Mouse (Mus musculus) liver, adult (tissue): ENCODE measurements at regions not wholly inside any gene's neighbourhood (a gene's known extent, or its start where the extent isn't known, plus 50 kb on each side); places are given as distances from the start of the nearest gene placed in this dataset.

ENCODE experiments used
- GATA4 ChIP-seq: IDR thresholded peaks from 2 replicates; pipeline ENCODE4 v1.6.1; 2014; ENCODE audit warnings: mild to moderate bottlenecking, low read length; ENCODE audit not compliant: insufficient replicate concordance

DNA sequence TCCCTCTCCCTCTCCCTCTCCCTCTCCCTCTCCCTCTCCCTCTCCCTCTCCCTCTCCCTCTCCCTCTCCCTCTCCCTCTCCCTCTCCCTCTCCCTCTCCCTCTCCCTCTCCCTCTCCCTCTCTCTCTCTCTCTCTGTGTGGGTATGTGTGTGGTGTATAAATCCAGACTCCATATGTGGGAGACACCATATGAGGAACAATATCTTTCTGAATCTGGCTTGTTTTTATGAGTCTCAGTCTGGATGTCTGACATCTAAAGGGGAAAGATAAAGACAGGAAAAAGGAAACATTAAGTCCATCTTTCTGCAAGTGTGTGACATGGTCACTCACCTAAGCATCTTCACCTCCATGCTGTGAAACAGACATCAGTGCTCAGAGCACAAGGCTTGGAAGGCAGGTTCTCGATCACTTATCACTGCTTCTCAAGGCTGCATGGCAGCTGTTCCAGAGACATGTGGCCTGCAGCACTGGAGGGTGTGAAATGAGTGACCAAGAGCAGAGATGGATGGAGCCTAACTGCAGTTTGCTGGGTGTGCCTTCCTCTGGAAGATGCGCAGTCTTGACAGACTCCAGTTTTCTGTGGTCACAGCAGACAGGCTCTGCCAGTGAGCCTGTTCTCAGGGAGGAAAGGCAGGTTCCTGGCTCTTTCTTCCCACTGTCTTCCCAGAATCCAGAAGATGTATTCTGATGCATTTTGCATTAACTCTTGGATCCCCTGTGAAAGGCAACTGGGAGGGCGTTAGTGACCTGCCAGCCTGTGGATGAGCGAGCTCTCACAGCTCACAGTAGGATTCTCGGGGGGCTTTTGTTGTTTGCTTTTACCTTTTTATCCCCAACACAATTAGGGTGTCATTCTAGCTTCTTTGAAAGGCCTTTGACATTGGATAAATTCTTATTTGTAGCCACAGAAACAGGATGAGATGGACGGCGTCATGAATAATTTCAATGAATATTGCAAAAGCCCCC is 147.9 kb downstream of the Mex3b start:
- TF ChIP-seq GATA4: no peak

DNA sequence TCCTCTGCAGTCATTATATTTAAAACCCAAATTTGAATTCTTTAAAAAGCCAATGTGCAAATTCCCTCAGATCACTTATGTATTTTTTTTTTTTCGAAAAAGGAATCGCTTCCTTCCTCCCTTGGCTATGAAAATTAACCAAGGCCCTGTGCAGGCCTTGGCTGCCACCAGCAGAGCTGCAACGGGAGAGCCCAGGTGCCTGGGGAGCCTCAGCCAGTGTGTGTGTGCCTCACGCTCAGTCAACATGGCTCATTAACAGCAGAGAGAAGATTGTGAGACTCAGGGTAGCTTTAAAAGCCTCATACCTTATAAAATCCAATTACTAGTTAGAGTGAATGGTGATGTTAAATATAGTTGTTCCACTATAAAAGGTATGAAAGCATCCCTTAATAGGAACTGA is 148.6 kb downstream of the Mex3b start:
- no peak for TF ChIP-seq GATA4

DNA sequence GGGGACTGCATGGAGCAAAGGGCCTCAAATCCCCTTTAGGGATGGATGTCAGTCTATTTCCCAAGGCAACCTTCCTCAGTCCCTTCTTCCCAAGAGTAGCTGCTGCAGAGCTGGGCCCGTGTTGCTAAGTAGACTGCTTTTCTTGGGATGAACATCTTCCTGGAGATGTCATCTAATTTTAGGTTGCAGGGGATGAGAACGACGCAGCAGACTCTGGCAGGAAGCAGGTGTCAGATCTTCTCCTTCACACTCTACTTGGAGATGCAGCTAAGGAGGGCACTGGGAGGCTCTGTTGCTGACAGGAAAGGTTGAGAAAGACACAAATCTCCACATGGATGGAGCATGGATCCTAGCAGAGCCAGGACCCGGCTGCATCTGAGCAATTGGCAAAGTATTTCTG is 149.4 kb downstream of the Mex3b start:
- no peak for TF ChIP-seq GATA4

DNA sequence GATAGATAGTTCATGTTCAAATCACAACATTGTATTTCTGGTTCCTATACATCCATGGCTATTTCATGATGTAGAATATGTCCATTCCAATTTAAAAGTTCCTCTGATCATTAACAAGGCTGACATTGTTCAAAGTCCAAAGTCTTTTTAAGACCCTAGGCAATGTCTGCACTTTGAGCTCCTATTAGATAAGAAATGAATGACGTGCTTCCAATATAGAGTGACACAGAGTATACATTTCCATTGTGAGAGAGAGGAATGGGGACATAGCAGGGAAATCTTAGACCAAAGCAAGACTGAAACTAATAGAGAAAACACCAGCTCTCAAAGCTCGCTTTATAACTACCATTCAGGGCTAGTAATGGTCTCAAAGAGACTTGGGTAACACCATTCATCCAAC is 153.5 kb downstream of the Mex3b start:
- TF ChIP-seq GATA4: no peak

DNA sequence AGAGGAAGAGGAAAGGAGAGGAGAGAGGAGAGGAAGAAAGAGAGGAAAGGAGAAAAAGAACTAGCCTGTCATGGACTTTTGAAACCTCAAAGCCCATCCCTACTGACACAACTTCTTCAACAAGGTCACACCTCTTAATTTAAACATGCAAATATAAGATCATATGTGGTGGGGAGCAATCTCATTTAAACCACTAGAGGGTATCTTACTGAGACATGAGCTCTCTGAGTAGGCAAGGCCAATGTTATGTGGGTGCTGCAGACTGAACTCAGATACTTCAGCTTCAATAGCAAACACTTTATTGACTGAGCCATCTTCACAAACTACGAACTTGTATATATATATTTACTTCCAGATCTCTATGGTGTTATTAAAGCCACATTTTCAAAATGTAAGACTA is 156.9 kb downstream of the Mex3b start:
- TF ChIP-seq GATA4: no peak

DNA sequence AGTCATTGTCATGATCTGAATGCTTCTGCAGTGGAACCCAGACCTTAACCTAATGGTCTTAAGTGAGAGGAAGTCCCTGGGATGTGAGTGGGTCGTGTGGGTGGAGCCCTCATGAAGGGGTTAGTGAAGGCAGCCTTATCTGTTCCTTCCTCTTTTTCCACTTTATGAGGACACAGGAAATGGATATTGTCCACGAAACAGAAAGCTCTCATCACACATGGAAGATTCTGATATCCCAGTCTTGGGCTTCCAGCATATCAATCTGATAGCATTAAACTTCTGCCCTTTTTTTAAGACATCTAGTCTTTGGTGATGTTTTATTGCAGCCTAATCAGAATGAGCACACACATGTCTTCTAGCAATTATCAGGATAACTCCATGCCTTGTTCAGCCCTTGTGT is 164.0 kb downstream of the Mex3b start:
- TF ChIP-seq GATA4: peak; percentile 52; the same call in 1 of the 2 replicates

DNA sequence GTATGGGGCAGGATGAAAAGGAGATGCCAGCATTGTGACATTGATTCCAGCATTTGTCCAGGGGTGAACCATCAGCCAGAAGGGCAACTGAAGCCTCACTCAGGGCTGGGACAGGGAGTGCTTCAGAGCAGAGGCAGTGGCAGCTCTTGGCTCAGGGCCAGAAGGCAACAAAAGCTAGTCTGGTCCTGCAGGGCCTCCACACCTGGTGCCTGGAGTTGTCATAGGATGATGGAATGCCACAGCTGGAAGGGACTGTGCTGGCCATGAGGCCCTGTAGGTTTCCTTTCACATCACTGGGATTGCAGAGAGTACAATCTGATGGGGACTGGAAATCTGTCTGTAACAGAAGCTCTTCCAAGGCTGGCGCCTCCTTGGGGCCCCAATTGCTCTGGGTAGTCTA is 164.9 kb downstream of the Mex3b start:
- no peak for TF ChIP-seq GATA4

DNA sequence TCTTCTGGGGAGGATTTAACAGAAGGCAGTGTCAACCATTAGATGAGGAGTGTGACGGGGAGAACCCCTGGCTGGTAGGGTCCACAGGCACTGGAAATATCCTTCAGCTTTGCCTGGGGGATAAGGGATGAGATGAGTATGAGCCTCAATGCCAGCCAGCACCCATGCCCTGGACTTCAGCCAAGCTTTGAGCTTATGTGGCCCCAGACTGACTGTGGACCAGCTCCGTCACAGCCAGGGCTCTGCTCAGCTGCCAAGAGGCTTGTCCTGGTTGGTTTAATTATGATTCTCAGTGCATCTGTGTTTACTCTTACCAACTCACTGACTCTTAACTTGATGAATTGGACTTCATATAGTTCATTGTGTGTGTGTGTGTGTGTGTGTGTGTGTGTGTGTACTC is 165.8 kb downstream of the Mex3b start:
- TF ChIP-seq GATA4: no peak

DNA sequence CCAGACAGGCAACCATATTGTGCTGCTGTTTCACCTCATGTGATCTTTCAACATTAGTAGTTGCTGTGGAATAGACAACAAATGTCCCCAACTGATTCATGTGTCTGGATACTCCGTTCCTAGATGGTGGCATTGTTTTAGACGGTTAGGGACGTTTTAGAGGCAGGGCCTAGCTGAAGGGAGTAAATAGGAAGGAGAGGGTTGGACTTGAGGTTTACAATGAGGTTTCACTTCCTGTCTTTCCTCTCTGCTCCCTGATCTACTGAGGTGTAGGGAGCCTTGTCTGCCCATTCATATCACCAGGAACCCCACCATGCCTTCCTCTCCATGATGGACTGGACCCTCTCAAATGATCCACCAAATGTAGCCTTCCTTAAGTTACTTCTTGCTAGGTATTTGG is 168.1 kb downstream of the Mex3b start:
- no peak for TF ChIP-seq GATA4

DNA sequence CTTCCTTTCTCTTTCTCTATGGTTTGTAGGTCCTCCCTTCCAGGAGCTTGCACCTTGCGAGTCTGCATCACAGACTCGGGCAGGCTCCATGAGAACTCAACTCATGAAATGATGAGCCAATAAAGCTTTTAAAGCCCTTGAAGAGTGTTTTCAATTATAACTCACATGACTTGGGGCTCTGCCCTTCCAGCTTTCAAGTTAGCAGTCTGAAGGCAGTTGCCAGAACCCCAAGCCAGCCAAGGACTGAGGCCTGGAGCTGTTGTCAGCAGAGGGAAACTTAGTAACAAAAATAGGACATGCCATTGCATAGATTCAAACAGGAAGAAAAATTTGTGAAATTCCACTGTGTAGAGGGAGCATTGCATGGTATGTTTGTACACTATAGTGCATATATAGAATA is 169.3 kb downstream of the Mex3b start:
- no peak for TF ChIP-seq GATA4

DNA sequence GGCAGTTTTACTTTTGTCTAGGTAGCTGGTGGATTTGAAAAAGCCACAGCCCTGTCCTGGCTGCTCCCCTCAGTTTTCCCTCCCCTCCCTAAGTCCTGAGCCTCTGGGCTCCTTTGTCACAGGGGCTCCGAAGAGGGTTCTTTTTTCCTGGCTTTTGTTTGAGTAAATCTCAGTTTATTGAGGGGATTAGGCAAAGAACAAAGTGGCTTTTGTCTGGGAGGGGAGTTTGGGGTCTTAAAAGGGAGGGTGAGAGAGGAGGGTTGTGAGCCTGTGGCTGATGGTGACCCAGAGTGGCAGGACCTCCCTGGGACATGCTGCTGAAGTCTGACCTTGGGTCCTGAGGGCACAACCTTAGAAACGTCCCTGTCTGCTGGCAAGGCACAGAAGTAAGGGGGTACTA is 170.0 kb downstream of the Mex3b start:
- TF ChIP-seq GATA4: no peak

DNA sequence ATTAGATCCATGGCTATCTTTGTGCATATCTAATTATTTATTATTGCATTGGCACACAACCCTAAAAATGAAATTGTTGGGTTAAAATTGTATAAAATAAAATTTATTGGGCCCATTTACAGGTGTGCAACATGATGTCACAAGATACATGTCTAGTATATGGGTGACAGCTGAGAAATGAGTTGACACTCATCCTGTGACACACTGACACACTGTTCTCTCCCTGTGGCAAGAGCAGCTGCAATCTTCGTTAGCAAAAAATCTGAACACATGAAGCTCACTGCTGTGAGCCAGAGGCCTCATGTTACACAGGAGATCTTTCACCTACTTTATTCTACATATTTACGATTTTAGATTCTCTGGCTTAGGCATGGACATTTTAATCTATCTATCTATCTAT is 170.6 kb downstream of the Mex3b start:
- no peak for TF ChIP-seq GATA4

DNA sequence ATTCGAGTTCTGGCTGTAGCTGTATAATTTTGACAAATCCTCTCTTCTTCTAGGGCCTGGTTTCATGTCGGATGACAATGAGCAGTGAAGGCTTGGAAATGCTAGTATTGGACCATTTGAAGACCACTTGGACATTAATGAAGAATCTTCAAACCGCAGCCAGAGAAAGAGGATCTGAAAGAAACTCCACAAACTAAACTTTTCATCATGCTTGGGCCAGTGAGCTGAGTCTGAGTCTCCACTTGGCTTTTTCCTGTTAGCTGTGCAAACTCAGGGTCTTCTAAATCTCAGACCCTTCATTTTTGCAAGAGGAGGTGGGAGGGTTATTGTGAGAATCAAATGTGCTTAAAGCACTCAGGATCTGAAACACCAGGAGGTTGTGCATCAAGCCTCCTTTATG is 176.6 kb downstream of the Mex3b start:
- no peak for TF ChIP-seq GATA4

DNA sequence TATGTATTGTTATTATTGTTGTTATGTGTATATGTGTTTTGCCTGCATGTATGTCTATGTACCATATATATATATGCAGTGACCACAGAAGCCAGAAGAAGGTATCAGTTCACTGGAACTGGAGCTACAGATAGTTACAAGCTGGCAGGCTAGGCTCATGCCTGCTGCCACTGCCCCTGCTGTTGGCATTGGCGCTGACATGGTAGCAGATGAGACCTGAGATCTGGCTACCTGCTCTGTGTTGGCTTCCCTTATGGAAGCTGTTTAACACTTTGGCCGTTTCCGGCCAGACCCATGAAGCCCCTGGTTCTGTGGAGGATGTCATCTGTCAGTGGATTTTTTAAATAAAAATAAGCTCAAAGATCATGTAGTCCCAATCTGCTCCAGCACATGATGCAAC is 178.1 kb downstream of the Mex3b start:
- TF ChIP-seq GATA4: no peak

DNA sequence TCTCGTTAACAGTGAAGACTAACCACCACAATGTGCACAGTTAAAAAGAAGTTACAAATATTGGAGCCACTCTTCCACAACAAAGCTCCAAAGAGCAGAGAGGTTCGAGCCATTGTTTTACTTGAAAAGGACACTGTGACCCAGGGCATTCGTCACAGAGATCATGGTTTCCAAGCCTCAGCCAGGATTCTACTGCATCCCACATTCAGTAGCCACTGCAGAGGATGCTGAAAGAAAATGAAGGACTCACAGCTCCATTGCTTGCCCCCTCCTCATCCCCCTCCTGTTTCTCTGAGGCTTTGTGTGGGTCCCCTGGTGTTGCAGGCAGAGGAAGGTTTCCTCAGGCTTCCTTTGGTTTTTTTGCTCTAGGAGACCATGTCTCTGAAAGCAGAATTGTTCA is 182.9 kb downstream of the Mex3b start:
- TF ChIP-seq GATA4: no peak

DNA sequence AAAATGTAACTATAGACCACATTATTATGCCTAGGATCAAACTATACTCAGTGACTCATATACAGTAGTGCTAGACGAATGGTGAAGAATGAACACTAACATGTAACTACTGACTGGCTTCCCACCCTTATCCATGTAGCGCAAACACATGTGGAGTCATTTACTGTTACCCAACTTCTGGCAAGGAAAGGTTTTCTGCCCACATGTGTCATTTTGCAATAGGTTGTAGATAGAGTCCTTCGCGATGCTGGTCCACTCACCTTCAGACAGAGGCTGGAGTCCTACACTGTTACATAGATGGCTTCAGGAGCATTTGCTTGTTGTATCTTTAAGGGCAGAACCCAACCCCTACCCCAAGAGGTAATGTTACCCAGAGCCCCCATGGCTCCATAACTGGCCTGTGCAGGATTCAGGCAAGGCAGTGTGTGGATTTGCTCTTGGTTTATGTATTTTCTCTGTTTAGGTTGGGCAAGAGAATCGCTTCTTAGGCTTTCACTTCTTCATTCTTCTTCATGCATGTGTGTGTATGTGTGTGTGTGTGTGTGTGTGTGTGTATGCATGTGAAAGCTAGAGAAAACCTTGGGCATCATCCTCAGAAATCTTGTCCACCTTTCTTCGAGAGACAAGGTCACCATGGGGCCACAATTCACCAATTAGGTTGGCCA is 183.8 kb downstream of the Mex3b start:
- TF ChIP-seq GATA4: no peak
